Mouse (Mus musculus) intestine, postnatal 0 days (tissue): Measurements from ENCODE around the gene Ccm2. TPM values are rescaled to one million over a fixed set of nuclear protein-coding genes. Genes with fewer than 3 reads are reported as not detected.
"Not testable (repeated sequence)": the region's sequence is repeated elsewhere in the genome, so short reads cannot be mapped to it uniquely, and the experiment has no call there.

ENCODE experiments used
- ATAC-seq: fragments of 200-750 bp; cut with Nextera tagmentation; 2 replicates; pipeline ENCODE4 v1.8.0; 2017; ENCODE audit warnings: mild to moderate bottlenecking, moderate TSS enrichment, moderate library complexity
- H3K27ac ChIP-seq: fragments of 300-500 bp; sonication (generic); 2 replicates; pipeline ENCODE4 v1.5.1; 2014; ENCODE audit warnings: mild to moderate bottlenecking, low read depth, low read length, moderate library complexity
- H3K27me3 ChIP-seq: fragments of 300-500 bp; sonication (generic); replicated peaks from 2 replicates; pipeline ENCODE4 v1.6.1; 2014; ENCODE audit warnings: low read length, mixed read lengths; ENCODE audit not compliant: control insufficient read depth, insufficient read depth
- H3K36me3 ChIP-seq: fragments of 300-500 bp; sonication (generic); 2 replicates; pipeline ENCODE4 v1.6.1; 2014; ENCODE audit warnings: mild to moderate bottlenecking, moderate library complexity; ENCODE audit not compliant: control insufficient read depth, insufficient read depth
- H3K4me1 ChIP-seq: fragments of 300-500 bp; sonication (generic); replicated peaks from 2 replicates; pipeline ENCODE4 v1.6.1; 2014; ENCODE audit warnings: antibody characterized with exemption, low read length, mixed read lengths; ENCODE audit not compliant: control insufficient read depth, insufficient read depth
- H3K4me2 ChIP-seq: fragments of 300-500 bp; sonication (generic); replicated peaks from 2 replicates; pipeline ENCODE4 v1.6.1; 2014; ENCODE audit warnings: low read depth, mild to moderate bottlenecking, moderate library complexity
- H3K4me3 ChIP-seq: fragments of 300-500 bp; sonication (generic); 2 replicates; pipeline ENCODE4 v1.5.1; 2014; ENCODE audit warnings: low read depth, low read length
- H3K9ac ChIP-seq: fragments of 300-500 bp; sonication (generic); 2 replicates; pipeline ENCODE4 v1.6.1; 2014; ENCODE audit warnings: mild to moderate bottlenecking, low read depth, low read length
- H3K9me3 ChIP-seq: fragments of 300-500 bp; sonication (generic); 2 replicates; pipeline ENCODE4 v1.6.1; 2016; ENCODE audit warnings: mixed run types; ENCODE audit not compliant: control insufficient read depth
- CTCF ChIP-seq: sonication (generic); IDR thresholded peaks from 2 replicates; pipeline ENCODE4 v1.5.1; 2016; ENCODE audit warnings: low read depth, mild to moderate bottlenecking, control low read depth, antibody characterized with exemption, moderate library complexity
- WGBS: fragments of 180-500 bp; shearing (Covaris S2); extraction: QIAGEN DNeasy Blood & Tissue Kit; methylation state at CpG from one replicate; pipeline ENCODE4 v1.1.7; 2014; 5-methylcytosine and 5-hydroxymethylcytosine counted together
- polyA plus RNA-seq: library from polyadenylated mRNA; unstranded; fragments of >200 nt; fragmentation: Nextera tagmentation; extraction: Ambion mirVana; gene quantifications from 2 replicates; pipeline ENCODE4 v1.2.1, GENCODE M21; 2015

The Ccm2 gene
- polyA plus RNA-seq, 1 experiment from 2014 or later, result 37.2 TPM

DNA sequence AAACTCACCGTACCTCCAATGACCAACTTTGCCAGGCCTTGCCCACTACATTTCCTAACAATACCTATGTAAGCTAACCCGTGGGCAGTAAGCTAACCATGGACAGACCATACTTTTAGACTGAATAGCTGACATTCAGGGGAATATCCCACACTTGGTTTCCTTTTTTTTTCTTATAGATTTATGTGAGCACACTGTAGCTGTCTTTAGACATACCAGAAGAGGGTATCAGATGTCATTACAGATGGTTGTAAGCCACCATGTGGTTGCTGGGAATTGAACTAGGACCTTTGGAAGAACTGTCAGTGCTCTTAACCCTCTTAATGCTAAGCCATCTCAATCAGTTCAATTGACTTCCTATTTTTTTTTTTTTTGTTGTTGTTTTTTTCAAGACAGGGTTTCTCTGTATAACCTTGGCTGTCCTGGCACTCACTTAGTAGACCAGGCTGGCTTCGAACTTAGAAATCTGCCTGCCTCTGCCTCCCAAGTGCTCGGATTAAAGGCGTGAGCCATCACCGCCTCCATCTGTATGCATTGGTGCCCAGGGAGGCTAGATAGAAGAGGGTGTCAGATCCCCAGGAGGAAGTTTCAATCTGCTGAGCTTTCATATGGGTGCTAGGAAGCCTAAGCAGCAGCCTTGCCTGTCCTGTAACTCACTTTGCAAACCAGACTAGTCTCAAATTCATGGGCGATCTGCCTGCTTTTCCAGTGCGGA, 22.4 kb upstream of the Ccm2 start:
- Histone ChIP-seq H3K27ac (no peak overlapping the region), H3K4me1 (no peaks in the 10 kb centered on the region; the same call in 1 of the 2 replicates), H3K9me3 (no peaks in the 10 kb centered on the region), H3K9ac (no peak overlapping the region), H3K4me3 (no peak overlapping the region), H3K27me3 (no peaks in the 10 kb centered on the region), H3K36me3 (peaks cover 26% of the 10 kb centered on the region), H3K4me2 (no peak overlapping the region)
- WGBS, result 89% methylated on average over 8 of the region's 8 CpGs
- ATAC-seq, result no peak
- no peak for TF ChIP-seq CTCF

GRCm38 (mm10) chr11:6524880-6525238, 21.8 kb upstream of the Ccm2 start:
- TF ChIP-seq CTCF, result no peak
- WGBS, result 94% methylated on average over 4 of the region's 4 CpGs
- no peaks in the 10 kb centered on the region; the same call in 1 of the 2 replicates for H3K4me1 ChIP-seq

GRCm38 (mm10) chr11:6525241-6525640, 21.4 kb upstream of the Ccm2 start:
- H3K9me3 ChIP-seq, result no peaks in the 10 kb centered on the region
- no peaks in the 10 kb centered on the region for H3K27me3 ChIP-seq
- H3K27ac ChIP-seq, result no peak overlapping the region
- H3K4me3 ChIP-seq, result no peak overlapping the region
- no peak for ATAC-seq
- H3K9ac ChIP-seq, result no peak overlapping the region
- no peak for TF ChIP-seq CTCF
- no peaks in the 10 kb centered on the region; the same call in 1 of the 2 replicates for H3K4me1 ChIP-seq
- H3K36me3 ChIP-seq, result peaks cover 26% of the 10 kb centered on the region
- H3K4me2 ChIP-seq, result no peak overlapping the region
- WGBS, result 97% methylated on average over 1 of the region's 1 CpGs

More at GRCm38 (mm10) chr11:6524880-6525238, 21.8 kb upstream of the Ccm2 start:
- ATAC-seq, result no peak
- no peaks in the 10 kb centered on the region for H3K27me3 ChIP-seq
- no peak overlapping the region for H3K4me3 ChIP-seq
- no peak overlapping the region for H3K9ac ChIP-seq
- no peak overlapping the region for H3K27ac ChIP-seq
- no peak overlapping the region for H3K4me2 ChIP-seq
- no peaks in the 10 kb centered on the region for H3K9me3 ChIP-seq
- peaks cover 26% of the 10 kb centered on the region for H3K36me3 ChIP-seq

DNA sequence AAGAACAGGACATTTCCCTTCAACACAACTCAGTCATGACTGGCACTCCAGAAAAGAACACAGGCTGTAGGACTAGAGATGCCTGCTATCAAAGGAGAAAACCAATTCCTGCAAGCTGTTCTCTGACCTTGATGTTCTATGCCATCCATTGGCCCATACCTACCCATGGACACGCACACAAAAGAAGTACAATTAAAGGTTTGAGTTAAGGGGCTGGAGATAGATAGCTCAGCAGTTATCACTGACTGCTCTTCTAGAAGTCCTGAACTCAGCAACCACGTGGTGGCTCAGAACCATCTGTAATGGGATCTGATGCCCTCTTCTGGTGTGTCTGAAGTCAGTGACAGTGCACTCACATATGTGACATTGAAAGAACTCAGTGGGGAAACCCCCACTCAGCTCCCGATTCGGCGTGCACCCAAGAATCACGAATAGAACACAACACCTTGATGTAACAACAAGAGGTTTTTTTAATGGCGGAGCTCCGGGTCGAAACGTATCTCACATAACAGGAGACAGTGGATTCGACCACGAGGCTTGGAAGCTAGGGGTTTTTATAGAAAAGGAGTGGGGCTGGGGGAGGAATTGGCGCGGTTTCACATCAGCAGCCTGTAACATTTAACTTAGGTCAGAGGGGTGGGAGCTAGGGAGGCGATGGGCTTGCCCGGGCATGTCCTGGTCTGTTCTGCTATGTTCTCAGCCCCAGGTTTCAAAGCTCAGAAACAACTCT, 20.0 kb upstream of the Ccm2 start:
- Histone ChIP-seq H3K4me3 (peak overlapping the region; percentile 60), H3K4me2 (peak overlapping the region; percentile 84), H3K27ac (0 out of 2 replicates have a peak overlapping the region, but pooled peaks have one; percentile 41), H3K36me3 (peaks cover 26% of the 10 kb centered on the region), H3K9ac (peak overlapping the region; percentile 57; the same call in 1 of the 2 replicates)
- peak; percentile 45 for TF ChIP-seq CTCF
- not testable (repeated sequence) for H3K4me1 ChIP-seq, ATAC-seq, H3K9me3 ChIP-seq, H3K27me3 ChIP-seq
- 40% methylated on average over 12 of the region's 16 CpGs for WGBS

DNA sequence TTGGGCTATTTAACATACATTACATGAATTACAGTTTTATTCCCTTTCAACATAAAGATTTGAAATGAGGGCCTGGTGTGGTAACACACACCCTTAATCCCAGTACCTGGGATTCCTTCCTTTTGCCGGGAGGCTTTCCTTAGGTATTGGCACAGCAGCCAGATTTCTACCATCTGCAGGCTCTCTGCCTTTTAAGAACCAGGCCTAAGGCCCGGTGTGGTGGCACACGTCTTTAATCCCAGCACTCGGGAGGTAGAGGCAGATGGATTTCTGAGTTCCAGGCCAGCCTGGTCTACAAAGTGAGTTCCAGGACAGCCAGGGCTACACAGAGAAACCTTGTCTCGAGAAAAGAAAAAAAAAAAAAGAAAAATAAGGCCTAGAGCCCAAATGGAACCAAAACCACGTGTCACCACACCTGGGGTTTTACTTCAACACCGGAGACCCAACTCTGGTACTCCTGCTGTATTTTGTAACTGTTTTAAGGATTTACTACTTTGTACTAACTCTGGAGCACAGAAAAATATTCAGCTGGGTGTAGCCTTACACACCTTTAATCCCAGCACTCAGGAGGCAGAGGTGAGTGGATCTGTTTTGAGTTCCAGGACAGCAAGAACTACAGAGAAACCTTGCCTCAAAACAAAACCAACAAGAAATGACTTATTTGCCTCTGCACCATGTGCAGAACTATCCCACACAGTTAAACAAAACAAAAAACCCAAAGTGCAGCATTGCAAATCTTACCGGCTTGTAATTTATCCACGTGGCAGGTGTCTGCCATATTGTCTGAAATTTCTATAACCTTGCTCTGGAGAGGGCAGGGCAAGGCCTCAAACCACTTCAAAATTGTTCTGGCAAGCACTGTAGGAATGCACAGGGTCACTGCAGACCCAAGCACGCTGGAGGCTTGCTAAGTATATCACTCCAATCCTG, 19.2 kb upstream of the Ccm2 start:
- Histone ChIP-seq H3K36me3 (peaks cover 26% of the 10 kb centered on the region), H3K9me3 (no peaks in the 10 kb centered on the region), H3K27me3 (no peaks in the 10 kb centered on the region), H3K4me1 (no peaks in the 10 kb centered on the region; the same call in 1 of the 2 replicates), H3K4me2 (peak overlapping the region; percentile 84), H3K4me3 (peak overlapping the region; percentile 60), H3K9ac (peak overlapping the region; percentile 57), H3K27ac (peak overlapping the region; percentile 81)
- TF ChIP-seq CTCF, result no peak
- no peak for ATAC-seq
- 8% methylated on average over 10 of the region's 10 CpGs for WGBS
